Mouse (Mus musculus) forelimb bud, embryonic 11.5 days (tissue): ENCODE measurements at regions not wholly inside any gene's neighbourhood (a gene's known extent, or its start where the extent isn't known, plus 50 kb on each side); places are given as distances from the start of the nearest gene placed in this dataset.

Experiments used
- DNase-seq: peaks from one replicate; pipeline ENCODE4 v3.0.0-alpha.2; 2012; ENCODE audit warnings: low read depth, low spot score

- no peak for DNase-seq
Measured at GRCm38 (mm10) chr4:81730386-81730785, 287.8 kb upstream of the Mpdz start.

GRCm38 (mm10) chr4:81728961-81729360 is 286.3 kb upstream of the Mpdz start:
- no peak for DNase-seq

- no peak for DNase-seq
Measured at GRCm38 (mm10) chr4:81727735-81728581, 285.3 kb upstream of the Mpdz start.

- no peak for DNase-seq
Measured at GRCm38 (mm10) chr4:81726761-81727723, 284.4 kb upstream of the Mpdz start.

GRCm38 (mm10) chr4:81724751-81725150 is 282.1 kb upstream of the Mpdz start:
- no peak for DNase-seq

GRCm38 (mm10) chr4:81712378-81712777 is 269.8 kb upstream of the Mpdz start:
- DNase-seq: no peak

GRCm38 (mm10) chr4:81695182-81695581 is 252.6 kb upstream of the Mpdz start:
- no peak for DNase-seq

- DNase-seq: no peak
Measured at GRCm38 (mm10) chr4:81677205-81677604, 234.6 kb upstream of the Mpdz start.

GRCm38 (mm10) chr4:81674871-81675270 is 232.3 kb upstream of the Mpdz start:
- no peak for DNase-seq

- no peak for DNase-seq
Measured at GRCm38 (mm10) chr4:81673398-81674265, 231.0 kb upstream of the Mpdz start.

GRCm38 (mm10) chr4:81671986-81672385 is 229.4 kb upstream of the Mpdz start:
- no peak for DNase-seq

- DNase-seq: peak; percentile 66
Measured at GRCm38 (mm10) chr4:81669181-81669580, 226.6 kb upstream of the Mpdz start.

GRCm38 (mm10) chr4:81661096-81661495 is 218.5 kb upstream of the Mpdz start:
- no peak for DNase-seq

GRCm38 (mm10) chr4:81628496-81628828 is 185.8 kb upstream of the Mpdz start:
- DNase-seq: no peak

- DNase-seq: peak; percentile 20
Measured at GRCm38 (mm10) chr4:81627714-81628495, 185.3 kb upstream of the Mpdz start.

- no peak for DNase-seq
Measured at GRCm38 (mm10) chr4:81625348-81625934, 182.8 kb upstream of the Mpdz start.

- DNase-seq: no peak
Measured at GRCm38 (mm10) chr4:81624111-81624510, 181.5 kb upstream of the Mpdz start.

- no peak for DNase-seq
Measured at GRCm38 (mm10) chr4:81621391-81622137, 178.9 kb upstream of the Mpdz start.

GRCm38 (mm10) chr4:81617191-81617590 is 174.6 kb upstream of the Mpdz start:
- no peak for DNase-seq

- no peak for DNase-seq
Measured at GRCm38 (mm10) chr4:81611191-81611590, 168.6 kb upstream of the Mpdz start.
